Mouse (Mus musculus) MN1 (cell line): ENCODE measurements around the gene Tacr2.

Source experiments
- DNase-seq: peaks from one replicate; pipeline ENCODE4 v3.0.0-alpha.2; 2016; ENCODE audit warnings: low spot score

Gene Tacr2

GRCm38 (mm10) chr10:62239270-62239669, 13.0 kb upstream of the Tacr2 start:
- no peak for DNase-seq

DNA sequence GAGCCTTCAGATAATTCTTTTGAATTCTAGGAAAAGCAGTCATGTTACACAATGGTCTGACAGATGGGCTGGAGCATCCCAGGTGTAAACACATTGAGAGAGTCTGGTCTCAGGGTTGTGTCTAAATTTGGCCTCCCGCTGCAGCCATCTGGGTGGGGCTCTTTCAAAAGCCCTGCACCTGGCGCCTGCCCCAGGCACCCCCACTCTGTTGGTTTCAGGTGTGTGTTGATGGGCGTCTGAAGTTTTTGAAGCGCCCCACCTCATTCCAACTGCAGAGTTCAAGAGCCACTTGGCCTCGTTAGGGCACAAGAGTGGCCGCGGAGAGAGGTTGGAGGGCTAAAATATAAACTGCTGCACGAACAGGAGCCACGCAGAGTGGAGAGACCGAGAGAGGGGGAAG, 9.9 kb upstream of the Tacr2 start:
- DNase-seq, result no peak

GRCm38 (mm10) chr10:62242896-62243295, 9.3 kb upstream of the Tacr2 start:
- peak; percentile 57 for DNase-seq

GRCm38 (mm10) chr10:62244067-62244466, 8.2 kb upstream of the Tacr2 start:
- DNase-seq, result no peak

- DNase-seq, result no peak
Observed at GRCm38 (mm10) chr10:62247156-62247555, 5.1 kb upstream of the Tacr2 start.

DNA sequence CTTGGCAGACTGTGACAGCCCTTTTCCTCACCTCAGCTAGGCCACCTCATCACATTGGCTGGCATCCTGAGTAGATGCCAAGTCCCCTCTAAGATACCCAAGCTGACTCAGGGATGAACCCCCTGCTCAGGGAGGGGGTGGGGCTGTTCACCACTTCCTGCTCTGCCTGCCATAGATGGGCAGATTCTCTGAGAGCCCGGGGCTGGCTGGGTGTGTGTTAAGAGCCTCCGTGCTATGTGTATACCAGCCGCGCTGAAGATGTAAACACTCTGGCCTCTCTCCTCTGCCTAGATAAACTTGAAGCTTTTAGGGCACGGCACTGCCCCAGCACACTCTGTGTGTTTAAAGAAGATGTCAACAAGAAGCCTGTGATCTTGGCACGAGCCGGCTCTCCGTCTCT, 4.4 kb upstream of the Tacr2 start:
- no peak for DNase-seq

DNA sequence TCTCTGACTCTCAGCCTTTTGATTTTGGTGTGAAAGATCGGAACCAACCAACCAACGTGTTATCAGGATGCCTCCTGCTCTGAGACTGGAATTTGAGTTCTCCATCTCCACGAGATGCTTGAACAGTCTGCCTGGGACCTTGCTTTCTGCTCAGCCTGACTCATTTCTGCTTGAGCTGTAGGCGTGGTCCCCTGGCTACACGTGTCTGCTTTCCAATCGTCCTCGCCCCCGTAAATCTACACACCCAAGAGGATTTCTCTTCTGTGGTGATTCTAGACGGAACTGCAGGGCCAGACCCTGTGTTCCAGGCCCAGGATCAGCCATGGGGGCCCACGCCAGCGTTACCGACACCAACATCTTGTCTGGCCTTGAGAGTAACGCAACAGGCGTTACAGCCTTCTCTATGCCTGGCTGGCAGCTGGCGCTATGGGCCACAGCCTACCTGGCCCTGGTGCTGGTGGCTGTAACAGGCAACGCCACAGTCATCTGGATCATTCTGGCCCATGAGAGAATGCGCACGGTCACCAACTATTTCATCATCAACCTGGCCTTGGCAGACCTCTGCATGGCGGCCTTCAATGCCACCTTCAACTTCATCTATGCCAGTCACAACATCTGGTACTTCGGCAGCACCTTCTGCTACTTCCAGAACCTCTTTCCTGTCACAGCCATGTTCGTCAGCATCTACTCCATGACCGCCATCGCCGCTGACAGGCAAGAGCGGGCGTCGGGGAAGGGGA, 428 bp downstream of the Tacr2 start:
- DNase-seq, result no peak

- DNase-seq, result no peak
Observed at GRCm38 (mm10) chr10:62258298-62258697, 6.1 kb downstream of the Tacr2 start.

GRCm38 (mm10) chr10:62261115-62261886, 9.1 kb downstream of the Tacr2 start:
- peak; percentile 93 for DNase-seq

GRCm38 (mm10) chr10:62264299-62264698, 12.1 kb downstream of the Tacr2 start:
- DNase-seq, result no peak

DNA sequence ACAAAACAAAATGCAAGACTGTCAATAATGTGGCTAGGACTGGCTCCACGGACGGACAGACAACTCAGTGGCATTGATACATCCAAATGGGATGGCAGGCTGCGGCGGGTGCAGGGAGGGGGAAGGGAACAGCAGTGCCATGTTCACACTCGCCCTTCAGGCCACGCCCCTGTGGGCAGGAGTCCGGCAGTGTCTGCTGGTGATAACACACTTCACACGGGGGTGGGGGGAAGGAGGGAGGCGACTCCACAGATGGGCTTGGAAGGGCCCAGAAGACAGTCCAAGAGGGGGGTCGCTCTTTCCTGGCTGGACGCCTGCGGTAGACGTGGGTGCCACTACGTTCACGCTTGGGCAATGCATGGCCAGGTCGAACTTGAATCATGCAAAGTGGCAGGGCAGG, 17.0 kb downstream of the Tacr2 start:
- no peak for DNase-seq

DNA sequence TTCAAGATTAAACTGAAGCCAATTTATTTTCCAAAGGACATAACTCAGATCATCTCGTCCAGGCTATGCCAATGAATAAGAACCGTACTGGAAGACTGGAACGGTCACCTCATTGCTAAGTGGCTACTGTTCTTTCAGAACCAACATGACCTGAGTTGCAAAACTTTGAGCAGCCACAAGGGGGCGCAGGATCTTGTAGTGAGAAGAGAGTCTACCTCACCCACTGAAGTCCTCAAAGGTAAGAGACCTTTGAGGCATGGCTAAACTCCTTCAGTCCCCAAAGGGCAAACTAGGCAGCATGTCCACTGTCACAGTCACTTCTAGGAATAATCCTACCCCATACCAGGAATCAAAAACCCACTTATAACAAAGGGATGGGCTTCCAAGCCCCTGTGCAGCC, 23.0 kb downstream of the Tacr2 start:
- DNase-seq, result peak; percentile 86

DNA sequence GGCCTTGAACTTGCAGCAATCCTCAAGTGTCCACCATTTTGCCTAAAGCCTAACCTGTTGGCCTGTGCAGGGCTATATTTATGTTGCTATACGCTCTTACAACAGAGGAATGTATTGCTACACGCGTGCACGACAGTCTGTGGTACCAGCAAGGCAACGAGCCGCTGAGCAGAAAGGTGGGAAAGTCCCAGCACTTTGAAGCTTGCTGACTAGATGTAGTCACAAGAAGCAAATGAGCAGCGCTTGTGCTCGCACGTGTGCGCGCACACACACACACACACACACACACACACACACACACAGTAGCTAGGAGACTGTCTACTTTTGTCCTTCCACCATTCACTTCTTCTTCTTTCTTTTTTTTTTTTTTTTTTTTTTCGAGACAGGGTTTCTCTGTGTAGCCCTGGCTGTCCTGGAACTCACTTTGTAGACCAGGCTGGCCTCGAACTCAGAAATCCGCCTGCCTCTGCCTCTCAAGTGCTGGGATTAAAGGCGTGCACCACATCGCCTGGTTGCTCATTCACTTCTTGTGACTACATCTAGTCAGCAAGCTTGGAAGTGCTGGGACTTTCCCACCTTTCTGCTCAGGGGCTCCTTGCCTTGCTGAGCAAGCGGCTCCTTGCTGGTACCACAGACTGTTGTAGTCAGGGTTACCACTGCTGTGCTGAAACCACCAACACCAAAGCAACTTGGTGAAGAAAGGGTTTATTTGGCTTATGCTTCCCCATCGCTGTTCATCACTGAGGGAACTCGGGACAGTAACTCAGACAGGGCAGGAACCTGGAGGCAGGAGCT, 25.5 kb downstream of the Tacr2 start:
- DNase-seq, result no peak

DNA sequence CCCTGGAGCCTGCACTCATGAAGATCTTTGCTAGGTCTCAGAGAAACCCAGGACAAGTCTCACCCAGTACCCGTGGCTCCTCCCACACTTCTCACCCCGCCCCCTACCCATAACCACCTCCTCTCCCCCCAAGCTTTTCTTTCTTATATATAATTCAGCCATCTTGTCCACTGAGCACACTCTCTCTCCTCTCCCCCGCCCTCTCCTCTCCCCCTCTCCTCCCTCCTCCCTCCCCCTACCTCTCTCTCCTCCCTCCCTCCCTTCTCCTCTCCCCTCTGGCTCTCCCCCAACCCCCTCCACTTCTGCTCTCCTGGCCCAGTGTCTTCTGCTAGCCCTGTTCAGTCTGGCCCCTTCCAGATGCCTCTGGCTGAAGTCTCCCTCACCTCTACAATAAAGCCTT, 26.8 kb downstream of the Tacr2 start:
- no peak for DNase-seq

DNA sequence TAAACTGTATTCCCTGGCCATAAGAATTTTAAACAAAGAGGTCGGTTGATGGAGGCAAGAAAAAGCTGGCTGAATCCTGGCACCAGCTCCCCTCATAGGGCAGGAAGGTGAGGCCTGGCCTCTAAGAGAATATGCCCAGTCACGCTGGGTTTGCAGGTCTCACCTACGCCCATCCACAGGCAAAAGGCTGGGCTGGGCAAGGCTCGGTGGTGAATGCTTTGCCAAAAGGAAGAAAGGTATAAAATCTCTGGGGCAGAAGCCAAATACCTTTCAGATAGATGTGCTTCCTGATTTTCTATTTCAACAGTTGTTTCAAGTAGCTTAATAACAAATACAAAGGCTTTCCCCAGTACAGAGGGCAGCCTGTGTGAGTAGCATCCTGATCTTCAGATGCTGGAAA, 27.4 kb downstream of the Tacr2 start:
- no peak for DNase-seq

DNA sequence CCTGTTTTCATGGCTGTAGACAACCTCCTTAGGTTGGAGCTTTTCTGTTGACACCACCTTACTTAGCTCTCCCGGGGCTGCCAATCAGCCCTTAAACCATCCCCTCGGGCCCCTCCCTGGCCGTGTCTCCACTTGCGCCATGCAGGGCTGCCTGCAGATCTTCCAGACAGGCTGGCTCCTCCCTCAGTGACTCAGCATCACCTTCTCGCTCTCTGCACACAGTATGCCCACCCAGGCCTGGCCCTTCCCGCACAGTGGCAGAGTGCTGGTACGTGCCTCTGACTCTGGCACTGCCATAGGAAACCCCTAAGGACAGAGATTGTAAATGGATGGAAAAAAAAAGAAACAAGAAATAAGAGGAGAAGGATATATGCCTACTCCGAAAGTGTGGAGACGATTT, 30.5 kb downstream of the Tacr2 start:
- DNase-seq, result peak; percentile 28

DNA sequence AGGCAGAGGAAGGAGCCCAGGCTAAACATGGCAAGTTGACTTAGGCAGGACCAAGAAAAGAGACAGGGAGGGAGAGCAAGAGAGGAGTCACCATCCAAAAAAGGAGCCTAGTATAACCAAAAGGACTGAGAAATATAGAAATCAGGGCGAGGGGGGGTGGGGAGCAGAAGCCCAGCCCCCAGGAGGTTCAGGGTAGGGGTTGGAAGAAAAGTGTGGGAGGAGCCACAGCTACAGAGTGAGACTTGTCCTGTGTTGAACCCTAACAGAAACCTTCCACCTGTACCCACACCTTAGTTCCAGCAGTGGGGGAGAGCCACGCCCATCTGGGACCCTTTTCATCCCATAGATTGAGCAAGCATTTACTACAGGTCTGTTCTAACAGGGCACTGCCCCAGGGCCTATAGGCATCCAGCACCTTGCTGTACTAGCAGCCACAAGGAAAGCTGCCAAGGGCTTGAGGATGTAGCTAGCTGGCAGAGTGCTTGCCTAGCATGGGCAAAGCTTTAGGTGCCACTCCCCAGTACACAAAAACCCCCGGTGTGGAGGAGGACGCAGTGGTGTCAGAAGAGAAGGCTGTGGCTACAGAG, 31.1 kb downstream of the Tacr2 start:
- no peak for DNase-seq

DNA sequence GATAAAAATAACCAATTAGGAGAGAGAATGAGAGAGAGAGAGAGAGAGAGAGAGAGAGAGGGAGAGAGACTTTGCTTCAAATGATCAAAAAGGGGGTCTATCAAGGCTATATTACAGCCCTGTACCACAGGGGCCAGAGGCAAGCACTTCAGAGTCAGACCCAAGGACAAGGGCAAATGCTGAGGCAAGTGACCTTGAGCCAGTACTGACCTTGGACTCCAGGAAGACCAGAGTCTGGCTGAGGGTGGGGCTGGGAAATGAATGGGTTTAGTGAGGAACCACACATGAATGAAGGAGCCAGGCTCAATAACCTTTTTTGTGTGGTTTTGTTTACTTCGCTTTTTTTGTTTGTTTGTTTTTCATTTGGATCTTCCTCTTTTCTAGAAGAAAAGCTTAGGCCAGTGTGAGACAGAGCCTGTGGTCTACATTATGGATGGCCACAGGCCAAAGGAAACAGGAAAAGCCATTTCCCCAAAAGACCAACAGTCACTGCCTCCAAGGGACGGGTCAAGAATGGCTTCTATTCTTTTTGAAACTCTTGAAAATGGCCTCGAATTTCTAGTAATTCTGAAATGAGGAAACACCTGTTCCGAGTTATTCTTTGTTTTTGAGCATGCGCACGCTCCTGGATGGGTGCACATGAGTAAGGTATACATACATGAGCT, 35.4 kb downstream of the Tacr2 start:
- no peak for DNase-seq

GRCm38 (mm10) chr10:62294112-62294511, 41.9 kb downstream of the Tacr2 start:
- peak; percentile 53 for DNase-seq

DNA sequence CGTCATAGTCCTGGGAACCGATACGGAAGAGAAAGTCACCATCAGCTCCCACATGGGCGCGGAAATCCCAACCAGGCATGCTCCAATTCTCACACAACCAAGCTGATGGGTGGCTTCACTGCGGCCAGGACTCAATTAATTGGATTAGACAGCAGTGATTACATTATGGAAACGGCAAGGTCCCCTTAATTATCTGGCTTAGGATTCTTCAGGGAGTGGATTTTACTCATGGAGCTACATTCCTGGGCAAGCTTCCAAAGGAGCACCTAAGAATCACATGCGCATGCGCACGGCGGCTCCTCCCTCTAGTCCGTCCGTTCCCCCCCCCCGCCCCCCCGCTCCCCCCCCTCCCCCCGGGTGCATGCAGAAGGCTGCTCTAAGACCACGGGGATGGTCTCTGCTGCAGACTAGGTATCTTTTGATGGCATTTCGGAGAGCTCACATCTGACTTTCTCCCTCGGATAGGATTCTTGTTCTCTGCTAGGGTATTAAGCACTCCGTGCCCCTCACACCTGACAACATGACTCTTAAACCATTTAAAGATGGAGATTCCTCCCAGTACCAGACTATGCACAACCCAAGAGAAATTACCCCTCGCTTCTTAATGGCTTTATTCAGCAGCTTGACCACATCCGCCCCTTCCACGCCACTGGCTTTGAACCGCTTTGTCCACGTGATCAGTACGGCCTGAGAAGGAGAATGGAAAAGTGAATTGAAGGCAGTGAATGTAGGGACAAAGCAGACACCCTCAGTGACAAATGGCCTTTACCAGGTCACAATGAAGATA, 44.0 kb downstream of the Tacr2 start:
- peak; percentile 87 for DNase-seq
